Mouse (Mus musculus): ENCODE results near the gene Cd300c2. TPM values are rescaled to one million over a fixed set of nuclear protein-coding genes. Genes with fewer than 3 reads are reported as not detected.
"Not testable (repeated sequence)": the region's sequence is repeated elsewhere in the genome, so short reads cannot be mapped to it uniquely, and the experiment has no call there.

Gene Cd300c2
- 2.2 and 3.8 TPM in 2 replicates for polyA plus RNA-seq (2015; fragmentation: Nextera tagmentation; extraction: Ambion mirVana)

DNA sequence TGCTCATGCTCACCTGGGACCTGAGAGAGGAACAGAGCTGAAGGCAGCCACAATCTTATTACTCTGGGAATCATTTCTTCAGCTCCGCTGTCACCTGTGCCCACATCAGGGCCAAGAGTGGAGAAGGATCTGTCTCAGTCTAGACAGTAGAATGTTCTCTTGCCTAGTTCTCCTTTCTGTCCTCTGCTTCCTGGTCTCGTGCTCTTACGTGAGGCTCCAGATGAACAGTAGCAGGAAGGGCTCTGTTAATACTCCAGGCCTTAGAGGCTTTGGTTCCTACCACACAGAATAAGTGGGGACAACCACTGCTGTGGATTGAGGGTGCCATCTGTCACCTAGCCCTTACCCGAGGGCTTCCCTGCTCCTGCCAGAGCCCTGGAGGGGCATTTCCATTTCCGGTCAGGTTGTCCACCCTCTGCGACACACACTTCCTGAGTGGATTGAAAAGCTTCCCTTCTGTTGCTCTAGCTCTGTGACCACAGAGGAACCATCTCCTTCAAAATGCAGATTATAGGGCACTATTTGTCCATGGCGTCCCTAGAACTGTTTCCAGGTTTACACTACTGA lies at the start of gene Cd300c2:
TSS of gene Cd300c2 (minus strand) at position 407 of the 567 bp plus-strand sequence.
- no peak within 1 kb of the TSS for H3K4me3 ChIP-seq (replicated peaks; ENCODE audit: low read length)
- no peak within 1 kb of the TSS for H3K27ac ChIP-seq (ENCODE audit: low read length)
- no peak within 1 kb of the TSS for H3K9ac ChIP-seq (ENCODE audit: low read length)
- no peak for ATAC-seq (ENCODE audit: insufficient read depth, low FRiP score)
- H3K9me3 ChIP-seq (replicated peaks; ENCODE audit: control insufficient read depth, low read length) = no peaks in the 10 kb centered on the region
- no peaks in the 10 kb centered on the region for H3K4me1 ChIP-seq (ENCODE audit: control insufficient read depth, insufficient read depth, low read length)
- no peaks in the 10 kb centered on the region for H3K36me3 ChIP-seq (ENCODE audit: control insufficient read depth, insufficient read depth, low read length)
- H3K27me3 ChIP-seq (ENCODE audit: control insufficient read depth, insufficient read depth, low read length) = no peaks in the 10 kb centered on the region
- 75% methylated on average over 7 of the region's 7 CpGs for WGBS
- no peak within 1 kb of the TSS for H3K4me2 ChIP-seq (ENCODE audit: low read depth, low read length)

DNA sequence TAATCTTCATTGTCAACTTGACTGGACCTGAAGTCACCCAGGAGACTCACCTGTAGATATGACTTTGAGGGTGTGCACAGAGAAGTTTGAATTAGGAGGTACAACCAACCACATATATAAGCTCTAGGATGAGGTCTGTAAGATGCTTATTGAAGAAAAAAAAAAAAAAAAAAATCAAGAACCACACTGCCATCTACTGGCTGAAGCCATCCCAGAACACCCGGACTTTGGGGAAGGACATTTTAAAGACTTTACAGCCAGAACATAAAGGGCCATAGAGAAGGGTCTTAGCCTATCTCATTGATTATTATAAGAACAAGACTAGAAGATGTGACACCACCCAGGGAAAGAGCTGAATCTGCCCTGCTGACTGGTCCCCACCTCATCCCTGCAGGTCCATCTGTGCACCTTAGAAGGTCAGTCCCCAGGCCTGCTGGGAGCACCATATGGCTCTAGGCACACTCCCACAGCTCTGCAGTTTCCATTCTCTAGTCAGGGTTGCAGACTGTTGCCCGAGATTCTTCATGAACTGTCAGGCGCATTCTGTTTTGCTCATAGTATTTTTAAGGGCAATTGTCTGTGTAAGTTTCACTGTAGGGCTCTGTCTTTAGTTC lies 47.7 kb upstream of the Cd300c2 start:
- Histone ChIP-seq H3K36me3 (ENCODE audit: control insufficient read depth, insufficient read depth, low read length) (no peaks in the 10 kb centered on the region), H3K4me2 (ENCODE audit: low read depth, low read length) (no peak overlapping the region), H3K27me3 (ENCODE audit: control insufficient read depth, insufficient read depth, low read length) (no peaks in the 10 kb centered on the region), H3K4me1 (ENCODE audit: control insufficient read depth, insufficient read depth, low read length) (no peaks in the 10 kb centered on the region), H3K9me3 (replicated peaks; ENCODE audit: control insufficient read depth, low read length) (no peaks in the 10 kb centered on the region), H3K27ac (ENCODE audit: low read length) (no peak overlapping the region), H3K4me3 (replicated peaks; ENCODE audit: low read length) (no peak overlapping the region), H3K9ac (ENCODE audit: low read length) (no peak overlapping the region)
- WGBS = 49% methylated on average over 3 of the region's 3 CpGs
- no peak for ATAC-seq (ENCODE audit: insufficient read depth, low FRiP score)

DNA sequence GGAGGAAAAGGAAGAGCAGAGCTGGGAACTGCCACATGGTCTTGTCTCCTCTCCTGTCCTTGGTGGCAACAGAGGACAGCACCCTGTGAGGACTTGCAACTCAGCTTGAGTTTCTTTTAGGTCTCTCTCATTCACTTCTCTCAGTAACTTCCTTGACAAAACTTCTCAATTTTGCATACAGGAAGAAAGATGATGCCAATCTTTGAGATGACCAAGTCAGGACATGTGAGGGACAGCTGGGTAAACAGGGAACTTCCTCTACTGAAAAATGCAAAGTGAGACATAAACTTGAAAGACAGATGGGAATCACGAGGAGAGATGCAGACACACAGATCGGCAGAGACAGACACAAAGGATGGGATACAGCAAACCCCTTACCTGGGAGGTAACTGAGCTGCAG lies 46.6 kb upstream of the Cd300c2 start, which contains the start of gene Cd300ld3:
TSS of gene Cd300ld3 (minus strand) at position 151 of the 400 bp plus-strand sequence.
- H3K9me3 ChIP-seq (replicated peaks; ENCODE audit: control insufficient read depth, low read length) = no peaks in the 10 kb centered on the region
- H3K4me2 ChIP-seq (ENCODE audit: low read depth, low read length) = no peak within 1 kb of the TSS
- no peaks in the 10 kb centered on the region for H3K27me3 ChIP-seq (ENCODE audit: control insufficient read depth, insufficient read depth, low read length)
- no peak within 1 kb of the TSS for H3K4me3 ChIP-seq (replicated peaks; ENCODE audit: low read length)
- no peak within 1 kb of the TSS for H3K27ac ChIP-seq (ENCODE audit: low read length)
- no peaks in the 10 kb centered on the region for H3K36me3 ChIP-seq (ENCODE audit: control insufficient read depth, insufficient read depth, low read length)
- WGBS = 71% methylated on average over 2 of the region's 2 CpGs
- no peak for ATAC-seq (ENCODE audit: insufficient read depth, low FRiP score)
- no peak within 1 kb of the TSS for H3K9ac ChIP-seq (ENCODE audit: low read length)
- no peaks in the 10 kb centered on the region for H3K4me1 ChIP-seq (ENCODE audit: control insufficient read depth, insufficient read depth, low read length)

DNA sequence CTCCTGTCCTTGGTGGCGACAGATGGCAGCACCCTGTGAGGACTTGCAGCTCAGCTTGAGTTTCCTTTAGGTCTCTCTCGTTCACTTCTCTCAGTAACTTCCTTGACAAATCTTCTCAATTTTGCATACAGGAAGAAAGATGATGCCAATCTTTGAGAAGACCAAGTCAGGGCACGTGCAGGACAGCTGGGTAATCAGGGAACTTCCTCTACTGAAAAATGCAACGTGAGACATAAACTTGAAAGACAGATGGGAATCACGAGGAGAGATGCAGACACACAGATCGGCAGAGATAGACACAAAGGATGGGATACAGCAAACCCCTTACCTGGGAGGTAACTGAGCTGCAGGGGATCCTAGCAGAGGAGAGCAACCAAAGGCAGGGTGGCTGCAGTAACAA lies 36.0 kb upstream of the Cd300c2 start, which contains the start of gene Cd300ld5:
TSS of gene Cd300ld5 (minus strand) at position 101 of the 400 bp plus-strand sequence.
- H3K4me1 ChIP-seq (ENCODE audit: control insufficient read depth, insufficient read depth, low read length); ATAC-seq (ENCODE audit: insufficient read depth, low FRiP score); H3K27me3 ChIP-seq (ENCODE audit: control insufficient read depth, insufficient read depth, low read length); H3K4me2 ChIP-seq (ENCODE audit: low read depth, low read length); H3K9ac ChIP-seq (ENCODE audit: low read length); H3K9me3 ChIP-seq (replicated peaks; ENCODE audit: control insufficient read depth, low read length); H3K36me3 ChIP-seq (ENCODE audit: control insufficient read depth, insufficient read depth, low read length); H3K4me3 ChIP-seq (replicated peaks; ENCODE audit: low read length); H3K27ac ChIP-seq (ENCODE audit: low read length): not testable (repeated sequence)
- WGBS = no CpG with 5 or more reads among the region's 6 CpGs

DNA sequence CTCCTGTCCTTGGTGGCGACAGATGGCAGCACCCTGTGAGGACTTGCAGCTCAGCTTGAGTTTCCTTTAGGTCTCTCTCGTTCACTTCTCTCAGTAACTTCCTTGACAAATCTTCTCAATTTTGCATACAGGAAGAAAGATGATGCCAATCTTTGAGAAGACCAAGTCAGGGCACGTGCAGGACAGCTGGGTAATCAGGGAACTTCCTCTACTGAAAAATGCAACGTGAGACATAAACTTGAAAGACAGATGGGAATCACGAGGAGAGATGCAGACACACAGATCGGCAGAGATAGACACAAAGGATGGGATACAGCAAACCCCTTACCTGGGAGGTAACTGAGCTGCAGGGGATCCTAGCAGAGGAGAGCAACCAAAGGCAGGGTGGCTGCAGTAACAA lies 25.2 kb upstream of the Cd300c2 start, which contains the start of gene Cd300ld4:
TSS of gene Cd300ld4 (minus strand) at position 101 of the 400 bp plus-strand sequence.
- H3K4me2 ChIP-seq (ENCODE audit: low read depth, low read length); ATAC-seq (ENCODE audit: insufficient read depth, low FRiP score); H3K4me3 ChIP-seq (replicated peaks; ENCODE audit: low read length); H3K27me3 ChIP-seq (ENCODE audit: control insufficient read depth, insufficient read depth, low read length); H3K36me3 ChIP-seq (ENCODE audit: control insufficient read depth, insufficient read depth, low read length); H3K9me3 ChIP-seq (replicated peaks; ENCODE audit: control insufficient read depth, low read length); H3K4me1 ChIP-seq (ENCODE audit: control insufficient read depth, insufficient read depth, low read length); H3K9ac ChIP-seq (ENCODE audit: low read length); H3K27ac ChIP-seq (ENCODE audit: low read length): not testable (repeated sequence)
- no CpG with 5 or more reads among the region's 6 CpGs for WGBS

DNA sequence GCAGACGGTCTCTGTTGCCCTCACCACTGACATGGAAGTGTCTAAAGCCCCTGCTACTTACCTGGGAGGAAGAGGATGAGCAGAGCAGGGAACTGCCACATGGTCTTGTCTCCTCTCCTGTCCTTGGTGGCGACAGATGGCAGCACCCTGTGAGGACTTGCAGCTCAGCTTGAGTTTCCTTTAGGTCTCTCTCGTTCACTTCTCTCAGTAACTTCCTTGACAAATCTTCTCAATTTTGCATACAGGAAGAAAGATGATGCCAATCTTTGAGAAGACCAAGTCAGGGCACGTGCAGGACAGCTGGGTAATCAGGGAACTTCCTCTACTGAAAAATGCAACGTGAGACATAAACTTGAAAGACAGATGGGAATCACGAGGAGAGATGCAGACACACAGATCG lies 14.4 kb upstream of the Cd300c2 start, which contains the start of gene Cd300ld2:
TSS of gene Cd300ld2 (minus strand) at position 101 of the 400 bp plus-strand sequence.
- H3K36me3 ChIP-seq (ENCODE audit: control insufficient read depth, insufficient read depth, low read length); H3K9ac ChIP-seq (ENCODE audit: low read length); H3K27me3 ChIP-seq (ENCODE audit: control insufficient read depth, insufficient read depth, low read length); H3K4me3 ChIP-seq (replicated peaks; ENCODE audit: low read length); H3K27ac ChIP-seq (ENCODE audit: low read length); H3K4me2 ChIP-seq (ENCODE audit: low read depth, low read length); H3K4me1 ChIP-seq (ENCODE audit: control insufficient read depth, insufficient read depth, low read length); ATAC-seq (ENCODE audit: insufficient read depth, low FRiP score); H3K9me3 ChIP-seq (replicated peaks; ENCODE audit: control insufficient read depth, low read length): not testable (repeated sequence)
- no CpG with 5 or more reads among the region's 7 CpGs for WGBS

DNA sequence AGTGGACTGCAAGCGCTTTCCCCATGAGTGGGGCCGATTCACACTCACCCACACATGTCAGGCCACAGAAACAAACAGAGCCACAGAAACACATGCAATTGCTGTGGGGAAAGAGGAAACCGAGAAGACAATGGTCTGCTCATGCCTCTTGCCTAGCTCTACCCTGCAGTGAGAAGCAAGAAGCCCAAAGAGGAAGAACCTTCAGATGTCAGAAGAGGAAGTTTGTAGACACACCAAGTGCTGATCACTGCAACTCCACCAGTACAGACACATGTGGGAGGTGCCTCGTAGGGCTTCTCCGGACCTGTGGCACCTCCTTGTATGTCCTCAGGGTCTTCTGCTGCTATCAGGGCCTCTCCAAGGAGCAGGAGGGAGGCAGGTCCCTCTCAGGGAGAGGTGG lies 2.4 kb upstream of the Cd300c2 start:
- ATAC-seq (ENCODE audit: insufficient read depth, low FRiP score) = no peak
- 0 out of 2 replicates have a peak overlapping the region, but pooled peaks have one; percentile 42 for H3K27ac ChIP-seq (ENCODE audit: low read length)
- no peak overlapping the region for H3K4me2 ChIP-seq (ENCODE audit: low read depth, low read length)
- H3K4me3 ChIP-seq (replicated peaks; ENCODE audit: low read length) = no peak overlapping the region
- no peaks in the 10 kb centered on the region for H3K4me1 ChIP-seq (ENCODE audit: control insufficient read depth, insufficient read depth, low read length)
- no peaks in the 10 kb centered on the region for H3K9me3 ChIP-seq (replicated peaks; ENCODE audit: control insufficient read depth, low read length)
- WGBS = 78% methylated on average over 5 of the region's 5 CpGs
- no peaks in the 10 kb centered on the region for H3K27me3 ChIP-seq (ENCODE audit: control insufficient read depth, insufficient read depth, low read length)
- H3K9ac ChIP-seq (ENCODE audit: low read length) = no peak overlapping the region
- H3K36me3 ChIP-seq (ENCODE audit: control insufficient read depth, insufficient read depth, low read length) = no peaks in the 10 kb centered on the region

DNA sequence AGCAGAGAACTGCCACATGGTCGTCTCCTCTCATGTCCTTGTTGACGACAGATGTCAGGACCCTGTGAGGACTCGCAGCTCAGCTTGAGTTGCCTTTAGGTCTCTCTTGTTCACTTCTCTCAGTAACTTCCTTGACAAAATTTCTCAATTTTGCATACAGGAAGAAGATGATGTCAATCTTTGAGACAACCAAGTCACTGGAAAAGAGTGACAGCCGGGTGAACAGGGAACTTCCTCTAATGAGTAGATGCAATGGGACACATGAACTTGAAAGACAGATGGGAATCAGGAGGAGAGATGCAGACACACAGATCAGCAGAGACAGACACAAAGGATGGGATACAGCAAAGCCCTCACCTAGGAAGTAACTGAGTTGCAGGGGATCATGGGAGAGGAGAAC lies 11.9 kb downstream of the Cd300c2 start, which contains the start of gene Cd300ld:
TSS of gene Cd300ld (minus strand) at position 130 of the 400 bp plus-strand sequence.
- Histone ChIP-seq H3K4me3 (replicated peaks; ENCODE audit: low read length) (no peak within 1 kb of the TSS), H3K27ac (ENCODE audit: low read length) (no peak within 1 kb of the TSS), H3K27me3 (ENCODE audit: control insufficient read depth, insufficient read depth, low read length) (no peaks in the 10 kb centered on the region), H3K9me3 (replicated peaks; ENCODE audit: control insufficient read depth, low read length) (no peaks in the 10 kb centered on the region), H3K4me2 (ENCODE audit: low read depth, low read length) (no peak within 1 kb of the TSS), H3K36me3 (ENCODE audit: control insufficient read depth, insufficient read depth, low read length) (no peaks in the 10 kb centered on the region), H3K4me1 (ENCODE audit: control insufficient read depth, insufficient read depth, low read length) (no peaks in the 10 kb centered on the region), H3K9ac (ENCODE audit: low read length) (no peak within 1 kb of the TSS)
- WGBS = 69% methylated on average over 4 of the region's 4 CpGs
- no peak for ATAC-seq (ENCODE audit: insufficient read depth, low FRiP score)

DNA sequence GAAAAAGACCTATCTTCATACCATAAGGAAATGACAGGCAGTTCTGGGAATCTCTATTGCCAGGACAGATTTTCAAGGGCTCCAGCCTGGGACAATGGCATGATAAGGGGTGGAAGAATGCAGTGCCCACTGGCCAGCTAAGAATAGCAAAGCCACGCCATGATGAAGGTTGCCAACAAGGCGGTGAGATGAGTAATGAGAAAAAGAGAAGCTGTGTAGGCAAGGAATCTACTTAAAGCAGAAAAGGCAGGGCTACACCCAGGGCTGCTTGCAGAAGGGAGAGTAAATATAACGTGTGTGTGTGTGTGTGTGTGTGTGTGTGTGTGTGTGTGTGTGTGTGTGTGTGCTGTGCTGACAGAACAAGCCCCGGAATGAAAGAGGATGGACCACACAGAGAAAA lies 19.8 kb downstream of the Cd300c2 start:
- Histone ChIP-seq H3K4me2 (ENCODE audit: low read depth, low read length) (no peak overlapping the region), H3K36me3 (ENCODE audit: control insufficient read depth, insufficient read depth, low read length) (no peaks in the 10 kb centered on the region), H3K4me3 (replicated peaks; ENCODE audit: low read length) (no peak overlapping the region), H3K9ac (ENCODE audit: low read length) (no peak overlapping the region), H3K4me1 (ENCODE audit: control insufficient read depth, insufficient read depth, low read length) (no peaks in the 10 kb centered on the region), H3K9me3 (replicated peaks; ENCODE audit: control insufficient read depth, low read length) (0 out of 2 replicates have a peak, but pooled peaks cover 4% of the 10 kb centered on the region), H3K27me3 (ENCODE audit: control insufficient read depth, insufficient read depth, low read length) (no peaks in the 10 kb centered on the region), H3K27ac (ENCODE audit: low read length) (no peak overlapping the region)
- no peak for ATAC-seq (ENCODE audit: insufficient read depth, low FRiP score)
- WGBS = 52% methylated on average over 4 of the region's 4 CpGs
